Mouse (Mus musculus): ENCODE data around the gene Bhmt.

The Bhmt gene

GRCm38 (mm10) chr13:93637282-93638245 is at the start of gene Bhmt:
TSS of gene Bhmt (minus strand) at chr13:93637961.
- DNase-seq = no peak

GRCm38 (mm10) chr13:93687321-93687720 is 49.6 kb upstream of the Bhmt start:
- DNase-seq = no peak

DNA sequence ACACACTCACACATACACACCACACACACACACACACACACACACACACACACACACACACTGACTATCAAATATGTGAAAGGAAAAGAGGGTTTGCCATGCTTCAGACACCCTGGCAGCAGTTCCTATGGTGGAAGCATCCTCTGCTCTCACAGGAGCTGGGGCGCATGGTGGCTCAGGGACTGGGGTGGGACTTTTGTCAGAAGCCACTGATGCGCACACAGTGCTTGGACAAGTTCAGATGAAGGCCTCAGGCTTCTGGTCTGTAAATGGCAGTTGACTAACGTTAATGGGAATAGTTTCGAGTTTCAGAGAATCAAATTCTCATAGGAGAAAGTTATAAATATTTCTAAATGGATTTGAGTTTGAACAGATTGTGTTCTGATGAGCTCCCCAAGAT is 47.5 kb upstream of the Bhmt start:
- no peak for DNase-seq

- no peak for DNase-seq
Measured at GRCm38 (mm10) chr13:93683336-93683735, 45.6 kb upstream of the Bhmt start.

GRCm38 (mm10) chr13:93676864-93677263 is 39.1 kb upstream of the Bhmt start:
- DNase-seq = no peak

GRCm38 (mm10) chr13:93674131-93674561 is 36.4 kb upstream of the Bhmt start, which contains the start of the genes Bhmt2 and Dmgdh:
TSS of gene Bhmt2 (minus strand) at chr13:93674302.
TSS of gene Dmgdh (plus strand) at chr13:93674433.
- no peak for DNase-seq

- DNase-seq = no peak
Measured at GRCm38 (mm10) chr13:93673296-93673695, 35.5 kb upstream of the Bhmt start.

DNA sequence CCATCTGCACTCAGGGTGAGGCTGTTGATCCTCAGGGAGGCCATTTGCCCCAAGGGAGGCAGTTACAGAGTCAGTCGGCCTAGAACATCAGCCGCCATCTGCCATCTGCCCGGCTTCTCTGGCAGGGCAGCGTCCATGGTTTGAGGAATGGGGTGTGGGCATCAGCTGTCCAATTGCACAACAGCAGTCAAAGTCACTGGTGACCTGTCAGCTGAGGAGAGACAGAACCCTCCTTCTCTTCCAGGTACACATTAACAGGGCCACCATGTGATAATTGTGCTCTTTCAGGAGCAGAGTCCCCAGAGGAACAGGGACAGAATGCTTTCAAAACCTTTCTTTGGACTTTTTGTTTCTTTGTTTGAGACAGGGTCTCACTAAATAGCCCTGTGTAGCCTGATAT is 34.6 kb upstream of the Bhmt start:
- no peak for DNase-seq

DNA sequence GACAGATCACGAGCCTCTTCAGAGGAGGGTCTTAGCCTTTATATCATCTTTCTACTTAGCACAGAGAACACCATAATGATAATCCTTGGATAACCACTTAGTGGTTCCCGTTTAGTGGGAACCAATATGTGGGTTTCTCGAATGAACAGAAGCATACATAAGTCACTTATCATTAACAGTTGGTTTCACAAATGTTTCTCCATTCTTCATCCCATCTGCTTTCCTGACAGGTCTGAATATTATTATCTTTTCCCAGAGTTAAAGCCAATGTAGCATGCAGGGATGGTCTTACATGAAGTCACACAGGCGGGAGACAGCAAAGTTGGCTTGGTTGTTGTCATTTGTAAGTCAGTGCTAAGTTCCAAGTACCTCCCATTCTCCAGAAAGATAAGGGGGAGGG is 29.8 kb upstream of the Bhmt start:
- no peak for DNase-seq

GRCm38 (mm10) chr13:93657941-93658340 is 20.2 kb upstream of the Bhmt start:
- DNase-seq = no peak

- no peak for DNase-seq
Measured at GRCm38 (mm10) chr13:93653382-93653781, 15.6 kb upstream of the Bhmt start.

DNA sequence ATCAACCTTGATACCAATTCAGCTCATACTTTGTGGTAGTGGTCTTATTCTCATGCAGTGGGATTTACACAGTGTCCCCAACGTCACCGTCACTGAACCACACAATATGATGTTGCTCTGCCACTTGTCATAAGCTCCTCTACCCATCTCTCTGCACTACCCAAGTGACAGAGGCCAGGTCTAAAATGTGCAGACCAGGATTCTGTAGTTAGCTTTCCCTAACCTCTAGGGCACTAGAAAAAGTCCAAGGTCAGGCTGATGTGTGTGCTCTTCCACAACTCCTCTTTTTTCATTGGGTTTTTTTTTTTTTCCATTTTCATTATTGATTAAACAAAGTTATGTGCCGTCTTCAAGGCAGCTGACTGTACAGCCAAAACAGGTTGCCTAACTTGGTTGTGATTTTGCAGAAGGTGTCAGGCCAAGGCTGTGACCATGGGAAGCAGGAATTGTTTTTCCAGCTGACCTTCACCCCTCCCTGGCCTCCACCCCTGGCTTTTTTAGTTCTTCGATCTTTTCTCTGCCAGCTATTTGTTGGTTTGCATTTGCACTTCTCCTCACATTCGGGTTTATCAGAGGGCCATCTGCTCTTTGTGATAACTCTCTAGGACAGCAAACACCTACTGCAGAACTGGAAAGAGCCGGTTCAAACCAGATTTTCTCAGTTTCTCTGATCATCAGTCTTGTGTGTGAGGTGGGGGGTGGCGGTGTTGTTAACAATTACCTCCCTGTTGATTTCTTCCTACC is 10.8 kb upstream of the Bhmt start:
- DNase-seq = no peak

- no peak for DNase-seq
Measured at GRCm38 (mm10) chr13:93639636-93640035, 1.9 kb upstream of the Bhmt start.

DNA sequence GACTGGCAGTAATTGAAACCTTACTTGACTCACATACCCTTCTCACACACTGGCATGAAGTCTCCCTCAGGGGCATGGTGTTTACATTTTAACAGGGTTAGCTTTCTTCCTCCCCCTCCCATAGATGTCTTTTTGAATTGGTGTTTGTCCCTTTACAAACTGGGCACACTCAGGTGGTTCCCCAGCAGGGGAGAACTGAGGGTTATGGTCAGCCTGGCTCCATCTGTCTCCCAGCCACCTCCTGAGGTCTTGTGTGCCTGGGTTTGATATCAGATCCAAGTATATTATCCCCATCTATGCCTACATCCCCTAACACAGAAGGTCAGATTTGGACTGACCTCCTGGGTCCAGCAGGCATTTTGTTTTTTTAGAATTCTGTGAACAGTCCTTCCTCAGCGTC is 1.2 kb downstream of the Bhmt start:
- no peak for DNase-seq

DNA sequence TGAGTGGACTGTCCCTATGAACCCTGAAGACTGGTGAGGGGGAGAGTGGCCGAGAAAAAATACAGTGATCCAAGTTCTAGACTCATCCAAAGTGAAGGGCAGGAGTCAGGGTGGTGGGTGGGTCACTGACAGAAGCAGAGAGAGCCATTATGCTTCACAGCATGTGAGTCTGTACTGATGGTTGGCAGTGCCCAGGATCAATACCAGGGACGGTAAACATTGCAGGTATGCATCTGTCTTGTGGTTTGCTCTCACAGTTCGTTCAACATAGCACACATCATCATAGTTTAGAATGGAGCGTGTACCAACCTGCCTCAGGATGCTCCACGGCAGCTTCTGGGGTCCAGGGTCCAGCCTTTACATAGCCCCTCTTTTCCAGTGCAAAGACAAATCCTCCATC is 4.8 kb downstream of the Bhmt start:
- DNase-seq = no peak

DNA sequence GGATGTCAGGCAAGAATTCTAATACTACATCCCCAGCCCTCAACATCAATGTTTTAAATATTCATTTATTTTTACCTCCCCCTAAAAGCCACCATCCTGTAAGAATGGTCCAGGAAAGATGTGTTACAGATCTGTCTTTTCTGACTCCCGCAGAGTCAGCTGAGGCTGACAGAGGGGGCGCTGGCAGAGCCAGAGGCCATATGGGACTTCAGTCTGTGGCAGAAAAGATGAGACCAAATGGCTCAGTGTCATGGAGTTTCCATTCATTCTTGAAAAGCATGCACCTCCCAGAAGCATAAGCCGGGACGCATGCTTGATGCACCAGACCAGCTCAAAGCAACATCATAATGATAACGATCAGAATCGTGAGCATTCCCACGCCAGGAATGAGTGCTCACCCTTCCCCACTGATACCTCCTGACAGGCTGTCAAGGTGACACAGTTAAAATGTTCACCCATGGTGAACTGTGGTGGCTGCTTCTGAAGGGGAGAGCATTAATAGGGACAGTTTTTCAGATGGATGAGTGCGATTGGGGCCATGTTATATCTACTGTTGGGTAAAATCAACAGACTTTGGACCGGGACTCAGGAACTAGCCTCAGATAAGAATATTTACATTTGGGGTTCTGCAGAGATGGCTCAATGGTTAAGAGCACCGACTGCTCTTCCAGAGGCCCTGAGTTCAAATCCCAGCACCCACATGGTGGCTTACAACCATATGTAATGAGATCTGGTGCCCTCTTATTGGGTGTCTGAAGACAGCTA is 6.6 kb downstream of the Bhmt start:
- DNase-seq = no peak

DNA sequence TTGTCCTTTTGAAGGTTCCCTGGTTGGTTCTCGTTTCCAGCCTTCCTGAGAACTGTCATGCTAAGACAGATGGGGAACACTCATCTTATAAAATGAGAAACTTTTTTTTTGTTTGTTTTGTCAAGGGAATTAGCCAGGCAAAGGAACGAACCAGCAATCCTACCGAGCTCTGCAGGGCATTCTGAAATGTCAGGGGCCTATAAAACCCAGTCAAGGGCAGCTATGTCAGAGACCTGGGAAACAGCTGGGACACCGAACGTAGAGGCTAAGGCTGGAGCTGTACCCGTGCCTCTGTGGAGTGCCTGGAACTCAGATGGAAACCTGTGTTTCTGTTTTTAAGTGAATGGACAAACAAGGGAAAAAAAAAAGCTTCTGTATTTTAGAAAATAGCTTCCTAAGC is 8.9 kb downstream of the Bhmt start:
- DNase-seq = no peak

DNA sequence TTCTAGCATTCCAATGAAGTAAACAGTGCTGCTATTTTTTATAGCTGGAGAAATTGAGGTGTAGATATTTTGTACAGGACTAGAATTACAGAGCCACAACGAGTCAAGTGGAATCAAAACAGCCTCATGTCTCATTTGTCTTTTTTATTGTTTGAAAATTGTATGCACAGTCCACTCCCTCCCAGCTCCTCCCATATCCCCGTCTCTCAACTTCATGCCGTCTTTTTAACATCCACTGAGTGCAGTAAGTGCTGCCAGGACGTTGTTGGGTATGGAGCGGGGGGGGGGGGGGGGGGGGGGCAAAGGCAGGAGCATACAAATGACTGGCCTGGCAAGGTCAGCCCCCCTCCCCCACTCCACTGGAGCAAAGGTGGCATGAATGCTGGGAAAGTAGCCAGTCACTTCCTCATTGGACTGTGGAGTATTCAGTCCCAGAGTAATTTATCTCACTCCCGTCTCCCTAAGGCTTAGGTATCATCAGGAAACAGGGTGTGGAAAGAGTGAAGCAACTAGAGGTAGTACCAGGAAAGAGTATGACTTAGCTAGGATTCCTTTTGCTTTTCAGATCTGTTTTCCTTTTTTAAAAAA is 23.3 kb downstream of the Bhmt start:
- no peak for DNase-seq

- DNase-seq = no peak
Measured at GRCm38 (mm10) chr13:93613771-93614170, 24.0 kb downstream of the Bhmt start.

GRCm38 (mm10) chr13:93612660-93613607 is 24.8 kb downstream of the Bhmt start:
- peak; percentile 82 for DNase-seq

GRCm38 (mm10) chr13:93608476-93608875 is 29.3 kb downstream of the Bhmt start:
- no peak for DNase-seq
